Mouse (Mus musculus) mesoderm, embryonic 11.5 days (tissue): Measurements from ENCODE around the gene Wfdc18.

ENCODE experiments used
- DNase-seq: peaks from one replicate; pipeline ENCODE4 v3.0.0-alpha.2; 2012; ENCODE audit warnings: low read depth, low spot score

Gene Wfdc18

GRCm38 (mm10) chr11:83742731-83743355 lies 34.0 kb downstream of the Wfdc18 start:
- no peak for DNase-seq

GRCm38 (mm10) chr11:83743525-83743924 lies 34.7 kb downstream of the Wfdc18 start:
- DNase-seq, result no peak

DNA sequence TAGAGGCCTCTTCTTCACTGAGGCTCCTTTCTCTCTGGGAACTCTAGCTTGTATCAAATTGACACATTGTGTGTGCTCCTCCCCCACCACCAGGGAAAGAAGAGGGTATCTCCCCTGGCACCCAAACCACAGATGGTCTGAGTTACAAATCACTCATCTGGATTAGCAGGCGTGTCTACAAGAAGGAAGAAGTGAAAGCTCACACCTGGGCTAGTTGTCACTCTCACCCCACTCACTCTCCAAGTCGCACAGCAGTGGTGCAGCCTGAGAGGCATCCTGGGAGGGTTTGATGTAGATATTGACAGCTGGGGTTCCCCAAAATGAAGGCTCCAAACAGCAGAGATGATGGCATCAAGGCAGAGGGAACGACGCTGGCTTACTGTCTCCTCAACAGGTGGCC lies 37.3 kb downstream of the Wfdc18 start:
- no peak for DNase-seq

- no peak for DNase-seq
Observed at GRCm38 (mm10) chr11:83746681-83747080, 37.9 kb downstream of the Wfdc18 start, which contains the start of gene Wfdc21. Wfdc21 (plus strand) TSS chr11:83746940.

- DNase-seq, result no peak
Observed at GRCm38 (mm10) chr11:83747376-83748265, 38.8 kb downstream of the Wfdc18 start.

GRCm38 (mm10) chr11:83753581-83754181 lies 44.9 kb downstream of the Wfdc18 start, which contains the start of gene Heatr6:
Heatr6 (plus strand) TSS chr11:83753696.
- DNase-seq, result peak; percentile 90

GRCm38 (mm10) chr11:83754227-83754626 lies 45.4 kb downstream of the Wfdc18 start:
- DNase-seq, result no peak
